Mouse (Mus musculus) brain, embryonic 14.5 days (tissue): ENCODE measurements around the gene Epdr1.

Experiments used
- CTCF ChIP-seq: fragments of 200-500 bp; IDR thresholded peaks from 2 replicates; pipeline ENCODE4 v1.5.1; 2012; ENCODE audit warnings: inconsistent platforms, mild to moderate bottlenecking, moderate library complexity, borderline replicate concordance; ENCODE audit not compliant: insufficient read depth, insufficient read length; ENCODE audit errors: extremely low read depth
- POLR2A ChIP-seq: fragments of 200-500 bp; IDR thresholded peaks from 2 replicates; pipeline ENCODE4 v1.6.1; 2012; ENCODE audit warnings: mild to moderate bottlenecking, inconsistent platforms, borderline replicate concordance; ENCODE audit not compliant: poor library complexity, insufficient read depth, insufficient read length, severe bottlenecking; ENCODE audit errors: extremely low read depth

DNA sequence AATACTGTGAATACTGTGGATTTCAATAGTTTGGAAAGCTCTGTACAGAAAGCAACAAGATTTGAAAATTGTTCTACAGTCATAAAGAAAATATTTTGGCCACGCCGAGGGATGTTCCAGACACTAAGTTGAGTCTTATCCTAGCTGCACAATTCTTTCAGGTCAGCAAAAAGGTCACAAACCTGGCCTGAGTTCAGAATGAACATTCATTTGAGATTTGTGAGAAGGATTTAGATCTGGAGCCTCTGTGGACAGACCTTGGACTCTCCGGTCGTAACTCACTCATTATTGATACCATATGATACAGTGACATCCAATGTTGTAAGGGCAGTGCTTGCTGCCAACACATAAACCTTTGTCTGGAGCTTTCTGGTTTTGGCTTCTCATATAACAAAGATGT lies 64.3 kb downstream of the Epdr1 start:
- no peak for TF ChIP-seq POLR2A
- no peak for TF ChIP-seq CTCF
